Mouse (Mus musculus): Measurements from ENCODE around the gene Pnlip.

Pnlip gene

GRCm38 (mm10) chr19:58727756-58728155, 75.5 kb downstream of the Pnlip start:
- no peak for DNase-seq (ENCODE audit: low spot score)

- DNase-seq (ENCODE audit: low spot score), result no peak
Measured at GRCm38 (mm10) chr19:58728445-58729031, 76.2 kb downstream of the Pnlip start, which contains the start of gene Pnliprp1. Pnliprp1 (plus strand) TSS chr19:58728887.

Data from yolk sac, embryonic 10.5 days (tissue).